Mouse (Mus musculus) bone marrow macrophage, adult 2 months (primary cell): ENCODE measurements around the gene 9930111J21Rik1.
"Not testable (repeated sequence)": the region's sequence is repeated elsewhere in the genome, so short reads cannot be mapped to it uniquely, and the experiment has no call there.

Experiments
- CTCF ChIP-seq: IDR thresholded peaks from 2 replicates; pipeline ENCODE4 v1.5.1; 2012; ENCODE audit warnings: low read depth, mild to moderate bottlenecking, low read length, moderate library complexity
- POLR2A ChIP-seq: IDR thresholded peaks from 2 replicates; pipeline ENCODE4 v1.6.1; 2012; ENCODE audit warnings: mild to moderate bottlenecking, low read depth, low read length, borderline replicate concordance

GRCm38 (mm10) chr11:49006785-49007184 lies 27.6 kb upstream of the 9930111J21Rik1 start:
- TF ChIP-seq CTCF, POLR2A: not testable (repeated sequence)
